Mouse (Mus musculus): ENCODE data around the gene Glis3. TPM values are rescaled to one million over a fixed set of nuclear protein-coding genes. Genes with fewer than 3 reads are reported as not detected.

Gene Glis3
- polyA plus RNA-seq, 1 experiment = 1.9 TPM

Other genes starting within 250 kb of the Glis3 start
- 70.2 and 78.6 TPM in 2 replicates for gene Slc1a1, start 155.0 kb upstream of the Glis3 start, polyA plus RNA-seq (2012; rRNA removed)

Data from frontal cortex, adult 2 months (tissue).